Mouse (Mus musculus) embryonic stem cell, embryonic (primary cell): ENCODE data around the gene Syk.

ENCODE experiments used
- CTCF ChIA-PET, 4 experiments: fragments of 300-600 bp in 2 of 4; fragments of 350-600 bp in 2 of 4; sonication (Branson Sonifier 250); formaldehyde crosslinking; loops; one replicate each; lab custom pipeline; 2022; ENCODE audit warnings: inconsistent platforms in 2 of 4; lab: Charles Lee
- POLR2A ChIA-PET, 4 experiments: fragments of 300-600 bp in 2 of 4; fragments of 350-600 bp in 2 of 4; sonication (Branson Sonifier 250); formaldehyde crosslinking; loops; one replicate each; lab custom pipeline; 2022; ENCODE audit warnings: antibody characterized with exemption in 4 of 4, inconsistent platforms in 1 of 4; lab: Charles Lee

Syk gene

DNA sequence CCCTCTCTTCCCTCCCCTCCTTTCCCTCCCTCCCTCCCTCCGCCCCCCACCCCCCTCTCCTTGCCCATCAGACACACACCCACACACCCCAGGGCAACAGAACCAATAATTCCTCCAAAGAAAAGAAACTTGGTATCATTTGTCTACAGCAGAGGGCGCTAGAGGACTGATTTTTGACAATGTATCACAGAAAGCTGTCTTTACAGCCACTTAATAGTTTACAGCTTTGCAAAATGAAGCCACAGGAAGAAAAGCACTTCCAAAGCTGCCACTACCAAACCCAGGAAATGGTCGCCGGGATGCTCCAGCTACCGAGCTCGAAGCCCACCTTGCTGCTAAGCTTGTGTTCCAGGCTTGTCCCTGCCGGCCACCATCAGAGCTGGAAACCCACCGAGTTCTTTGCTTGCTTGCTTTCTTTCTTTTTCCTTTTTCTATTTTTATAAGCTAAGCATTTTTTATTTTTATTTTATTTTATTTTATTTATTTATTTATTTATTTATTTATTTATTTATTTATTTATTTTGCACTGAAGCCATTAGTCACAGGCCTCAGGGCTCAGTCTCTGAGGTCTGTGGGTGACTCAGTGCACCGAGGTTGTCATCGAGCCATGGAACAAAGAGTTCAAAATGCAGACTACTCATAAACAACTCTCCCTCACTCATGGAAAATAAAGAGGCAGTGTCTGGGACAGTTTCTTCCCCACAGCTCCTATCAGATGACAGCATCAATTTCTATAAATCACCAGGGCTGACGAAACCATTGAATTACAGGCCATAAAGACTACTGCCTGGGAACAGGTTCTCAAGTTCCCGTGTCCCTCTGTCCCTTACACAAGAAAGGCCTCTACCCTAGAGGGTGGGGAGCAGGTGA, 68.6 kb downstream of the Syk start:
- POLR2A ChIA-PET: interaction anchor here in 1 of 4 experiments (0.7 kb wide), 1 partner anchor 846 kb away, joined by 3 read pairs; no protein-coding TSS in a partner anchor
- CTCF ChIA-PET: interaction anchor here (0.6 to 3.4 kb wide), 75 partner anchors 8 to 1738 kb away, joined by 3 to 24 read pairs (median 4); no protein-coding TSS in a partner anchor

- ChIA-PET CTCF (interaction anchor here (0.6 to 3.4 kb wide), 24 partner anchors 10 to 821 kb away, joined by 3 to 24 read pairs (median 5); no protein-coding TSS in a partner anchor), POLR2A (no interaction called here)
These were observed 69.3 kb downstream of the Syk start for GRCm38 (mm10) chr13:52652253-52652628.

- ChIA-PET POLR2A (no interaction called here), CTCF (interaction anchor here in 1 of 4 experiments (0.7 kb wide), 1 partner anchor 367 kb away, joined by 4 read pairs; no protein-coding TSS in a partner anchor)
These were observed 71.3 kb downstream of the Syk start for GRCm38 (mm10) chr13:52654081-52654829.

DNA sequence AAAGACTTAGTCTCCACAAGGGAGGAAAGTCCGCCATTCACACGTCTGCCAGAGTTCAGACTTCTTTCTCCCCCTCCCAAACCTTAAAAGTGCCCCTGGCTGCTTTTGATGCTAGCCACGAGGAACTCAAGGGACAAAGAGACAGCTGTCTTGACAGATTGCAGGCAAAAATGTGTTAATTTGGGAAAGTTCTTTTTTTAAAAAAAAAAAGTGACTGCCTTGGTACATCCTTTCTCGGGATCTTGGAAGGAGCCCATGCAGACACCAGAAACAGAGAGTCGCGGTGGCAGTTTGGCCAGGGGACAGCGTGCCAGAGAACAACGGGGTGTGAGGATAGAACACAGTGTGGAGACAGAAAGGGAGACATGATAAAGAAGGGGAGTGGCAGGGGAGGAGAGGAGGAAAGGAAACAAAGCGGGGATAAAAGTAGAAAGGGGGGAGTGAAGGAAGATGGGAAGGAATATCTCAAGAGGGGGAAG, 71.9 kb downstream of the Syk start:
- ChIA-PET POLR2A (no interaction called here), CTCF (interaction anchor here in 1 of 4 experiments (0.7 kb wide), 1 partner anchor 366 kb away, joined by 4 read pairs; no protein-coding TSS in a partner anchor)

GRCm38 (mm10) chr13:52657966-52658365, 75.0 kb downstream of the Syk start:
- CTCF ChIA-PET: interaction anchor here (1.0 to 2.4 kb wide), 24 partner anchors 12 to 768 kb away, joined by 3 to 18 read pairs (median 7); no protein-coding TSS in a partner anchor

DNA sequence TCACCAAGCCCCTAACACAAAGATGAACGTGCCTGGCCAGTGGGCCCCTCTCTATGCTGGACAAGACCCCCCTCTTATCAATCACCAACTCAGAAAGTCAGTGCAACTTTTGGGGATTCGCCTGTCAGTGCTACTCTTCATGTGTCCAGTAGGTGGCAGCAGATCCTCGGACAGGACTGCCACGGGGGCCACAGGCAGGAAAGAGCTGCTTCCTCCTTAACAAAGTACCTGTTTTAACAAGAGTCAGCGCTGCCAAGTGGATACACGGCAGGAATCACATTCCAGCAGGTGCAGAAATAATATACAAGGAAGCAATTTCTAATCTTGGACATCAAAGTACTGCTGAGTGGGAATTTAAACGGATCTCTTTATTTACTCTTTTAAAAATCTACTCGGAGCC, 75.5 kb downstream of the Syk start:
- ChIA-PET POLR2A (interaction anchor here in 2 of 4 experiments (0.5 to 1.0 kb wide), 3 partner anchors 240 to 440 kb away, joined by 3 read pairs; no protein-coding TSS in a partner anchor), CTCF (interaction anchor here (0.5 to 2.4 kb wide), 72 partner anchors 8 to 1029 kb away, joined by 3 to 18 read pairs (median 4); partner anchors contain the start of genes Diras2 (in 1 of the 4) and Nfil3 (in 1 of the 4))

More at GRCm38 (mm10) chr13:52657966-52658365, 75.0 kb downstream of the Syk start:
- POLR2A ChIA-PET: interaction anchor here in 2 of 4 experiments (1.0 kb wide), 2 partner anchors 411 to 440 kb away, joined by 3 read pairs; no protein-coding TSS in a partner anchor

DNA sequence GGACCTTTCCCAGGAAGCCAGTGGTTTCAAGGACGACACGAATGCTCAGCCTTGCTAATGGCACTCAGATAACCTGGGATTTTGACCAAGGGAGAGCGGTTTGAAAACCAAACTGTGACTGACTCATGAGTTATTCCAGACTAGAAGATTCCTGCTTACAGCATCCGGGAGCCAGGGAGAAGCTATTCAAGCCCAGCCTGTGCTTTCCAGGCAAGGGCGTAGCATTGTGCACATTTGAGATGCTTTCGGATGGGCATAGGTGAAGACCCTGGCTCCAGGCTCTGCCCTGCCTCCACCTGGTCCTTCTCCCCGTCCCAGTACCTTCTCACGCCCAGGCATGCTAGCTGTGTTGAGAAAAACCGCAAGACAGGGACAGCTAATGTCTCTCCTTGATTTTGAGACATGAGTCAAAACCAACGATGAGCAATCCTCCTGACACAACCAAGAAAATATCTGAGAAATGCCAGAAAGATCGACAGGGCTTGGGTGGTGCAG, 76.2 kb downstream of the Syk start:
- POLR2A ChIA-PET: interaction anchor here in 2 of 4 experiments (0.5 to 1.0 kb wide), 3 partner anchors 240 to 439 kb away, joined by 3 read pairs; no protein-coding TSS in a partner anchor
- CTCF ChIA-PET: interaction anchor here (0.5 to 2.4 kb wide), 78 partner anchors 8 to 1714 kb away, joined by 3 to 18 read pairs (median 4); partner anchors contain the start of genes Diras2 (in 1 of the 4) and Nfil3 (in 1 of the 4)

DNA sequence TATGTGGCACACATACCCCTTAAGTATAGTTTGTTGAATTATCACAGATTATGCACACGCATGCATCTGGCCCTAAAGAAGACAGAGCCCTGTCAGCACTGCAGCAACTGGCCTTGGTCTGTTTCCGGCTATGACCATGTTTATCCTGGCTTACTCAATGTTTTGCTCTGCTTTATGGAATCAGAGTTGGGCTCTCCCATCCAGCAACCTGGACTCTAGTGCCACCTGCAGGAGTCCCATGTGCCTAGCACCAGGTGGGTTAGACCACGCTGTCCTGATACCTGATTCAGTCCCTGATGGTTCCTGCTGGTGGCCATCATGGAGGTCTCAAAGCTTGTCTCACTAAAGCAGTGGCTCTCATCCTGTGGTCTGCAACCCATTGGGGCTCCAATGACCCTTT, 86.9 kb downstream of the Syk start:
- ChIA-PET POLR2A (no interaction called here), CTCF (interaction anchor here (0.5 to 2.7 kb wide), 5 partner anchors 11 to 163 kb away, joined by 3 to 11 read pairs (median 5); no protein-coding TSS in a partner anchor)

DNA sequence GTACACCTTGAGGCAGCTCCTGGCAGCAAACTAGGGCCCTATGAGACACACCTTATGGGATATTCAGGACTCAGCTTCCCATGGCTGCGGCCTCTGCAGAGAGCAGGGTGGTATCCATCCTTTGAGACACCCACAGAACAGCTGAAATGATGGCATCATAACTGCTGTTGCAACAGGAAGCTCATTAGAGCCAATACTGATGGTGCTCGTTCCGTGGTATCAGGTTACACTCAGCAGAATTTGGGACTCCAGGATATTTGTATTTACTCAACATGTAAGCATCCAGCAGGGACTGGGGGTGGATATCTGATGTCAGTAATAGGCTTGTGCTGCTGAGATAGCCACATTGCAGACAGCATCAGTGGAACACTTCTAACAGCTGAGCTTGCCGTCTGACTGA, 90.3 kb downstream of the Syk start:
- CTCF ChIA-PET: interaction anchor here (0.5 to 3.0 kb wide), 7 partner anchors 15 to 309 kb away, joined by 3 to 9 read pairs (median 5); no protein-coding TSS in a partner anchor
- POLR2A ChIA-PET: interaction anchor here in 1 of 4 experiments (1.0 kb wide), 1 partner anchor 288 kb away, joined by 3 read pairs; no protein-coding TSS in a partner anchor

- POLR2A ChIA-PET: interaction anchor here in 1 of 4 experiments (1.0 kb wide), 1 partner anchor 288 kb away, joined by 3 read pairs; no protein-coding TSS in a partner anchor
- CTCF ChIA-PET: interaction anchor here in 3 of 4 experiments (0.7 to 3.0 kb wide), 6 partner anchors 15 to 309 kb away, joined by 3 to 9 read pairs (median 4); no protein-coding TSS in a partner anchor
These were observed 90.9 kb downstream of the Syk start for GRCm38 (mm10) chr13:52673856-52674255.

GRCm38 (mm10) chr13:52674839-52675238, 91.9 kb downstream of the Syk start:
- ChIA-PET POLR2A (interaction anchor here in 2 of 4 experiments (0.6 kb wide), 3 partner anchors 130 to 598 kb away, joined by 3 to 4 read pairs (median 3); no protein-coding TSS in a partner anchor), CTCF (interaction anchor here in 3 of 4 experiments (0.6 to 3.0 kb wide), 5 partner anchors 16 to 752 kb away, joined by 3 to 9 read pairs (median 5); no protein-coding TSS in a partner anchor)

DNA sequence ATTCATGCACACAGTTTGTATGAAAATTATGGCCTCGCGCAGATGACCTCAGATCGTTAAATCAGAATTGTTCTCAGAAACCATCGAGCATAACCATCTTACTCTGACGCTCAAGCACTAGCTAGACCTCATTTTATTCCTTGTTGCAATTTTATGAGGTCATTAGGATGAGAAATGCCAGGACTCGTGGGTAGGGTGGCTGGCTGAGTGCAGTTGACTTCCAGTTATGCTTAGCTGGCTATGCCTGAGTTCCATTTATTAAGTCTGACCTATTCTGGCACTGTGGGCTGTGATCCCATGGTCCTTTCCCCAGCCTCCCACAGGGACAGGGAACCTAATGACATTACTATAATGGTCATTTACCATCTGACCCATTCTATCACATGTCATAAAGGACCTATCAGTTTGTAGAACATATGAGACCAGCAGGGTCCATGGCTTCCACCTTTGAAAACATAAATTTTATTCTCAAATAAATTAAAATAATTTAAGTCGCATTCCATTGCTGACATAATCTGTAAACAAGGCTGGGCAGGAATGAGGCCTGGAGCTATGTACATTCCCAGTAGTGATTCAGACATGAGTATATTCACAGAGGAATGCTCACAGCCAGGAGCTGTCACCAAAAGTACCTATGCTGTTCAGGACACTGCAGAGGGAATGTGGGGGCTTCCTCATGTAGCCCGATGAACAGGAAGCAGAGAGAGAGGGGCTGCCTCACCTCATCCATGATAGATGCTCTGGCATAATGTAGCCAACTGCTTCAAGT, 92.7 kb downstream of the Syk start:
- CTCF ChIA-PET: interaction anchor here in 3 of 4 experiments (0.6 to 3.0 kb wide), 6 partner anchors 17 to 751 kb away, joined by 3 to 9 read pairs (median 4); no protein-coding TSS in a partner anchor
- POLR2A ChIA-PET: interaction anchor here in 2 of 4 experiments (0.6 kb wide), 2 partner anchors 129 to 196 kb away, joined by 3 read pairs; no protein-coding TSS in a partner anchor

- ChIA-PET POLR2A (no interaction called here), CTCF (interaction anchor here in 2 of 4 experiments (1.0 to 1.2 kb wide), 3 partner anchors 18 to 25 kb away, joined by 3 to 4 read pairs (median 4); no protein-coding TSS in a partner anchor)
These were observed 93.9 kb downstream of the Syk start for GRCm38 (mm10) chr13:52676671-52677445.

DNA sequence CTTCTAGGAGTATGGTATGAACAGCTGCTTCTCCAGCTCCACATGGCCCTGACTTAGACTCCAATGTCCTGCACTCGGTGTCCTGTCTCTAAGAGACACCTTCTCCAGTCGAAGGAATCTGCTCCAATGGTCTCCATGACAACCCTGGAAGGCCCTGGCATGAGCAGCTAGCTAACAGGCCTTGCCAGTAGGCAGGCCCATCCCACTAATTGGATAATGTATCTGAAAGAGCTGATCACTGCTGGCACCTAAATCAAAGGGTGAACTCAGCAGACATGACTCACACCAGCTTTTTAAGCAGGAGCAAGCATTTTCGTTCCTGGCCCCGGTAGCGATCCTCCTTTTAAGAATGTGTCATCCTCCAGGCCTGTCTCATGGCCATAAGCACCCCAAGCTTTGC, 96.9 kb downstream of the Syk start:
- POLR2A ChIA-PET: no interaction called here
- CTCF ChIA-PET: interaction anchor here in 3 of 4 experiments (0.6 to 1.6 kb wide), 4 partner anchors 29 to 713 kb away, joined by 3 to 4 read pairs (median 3); no protein-coding TSS in a partner anchor

- CTCF ChIA-PET: interaction anchor here in 1 of 4 experiments (0.6 kb wide), 1 partner anchor 126 kb away, joined by 5 read pairs; no protein-coding TSS in a partner anchor
- POLR2A ChIA-PET: no interaction called here
These were observed 99.1 kb downstream of the Syk start for GRCm38 (mm10) chr13:52682107-52682506.
